Mouse (Mus musculus): ENCODE measurements around the gene Klk1b4. TPM values are rescaled to one million over a fixed set of nuclear protein-coding genes. Genes with fewer than 3 reads are reported as not detected.

Gene Klk1b4
- total RNA-seq (2023), result not detected

GRCm38 (mm10) chr7:44207135-44207534, at the start of gene Klk1b4:
TSS of gene Klk1b4 (plus strand) at chr7:44207435.

GRCm38 (mm10) chr7:44187936-44188335, 19.3 kb upstream of the Klk1b4 start, which contains the start of gene Klk1b24:
TSS of gene Klk1b24 (plus strand) at chr7:44188236.

GRCm38 (mm10) chr7:44197891-44198290, 9.3 kb upstream of the Klk1b4 start, which contains the start of gene Klk1b3:
TSS of gene Klk1b3 (plus strand) at chr7:44198191.

GRCm38 (mm10) chr7:44215645-44216044, 8.4 kb downstream of the Klk1b4 start, which contains the start of gene Klk1b5:
TSS of gene Klk1b5 (plus strand) at chr7:44215945.

GRCm38 (mm10) chr7:44225076-44225475, 17.8 kb downstream of the Klk1b4 start, which contains the start of gene Klk1:
TSS of gene Klk1 (plus strand) at chr7:44225360.

DNA sequence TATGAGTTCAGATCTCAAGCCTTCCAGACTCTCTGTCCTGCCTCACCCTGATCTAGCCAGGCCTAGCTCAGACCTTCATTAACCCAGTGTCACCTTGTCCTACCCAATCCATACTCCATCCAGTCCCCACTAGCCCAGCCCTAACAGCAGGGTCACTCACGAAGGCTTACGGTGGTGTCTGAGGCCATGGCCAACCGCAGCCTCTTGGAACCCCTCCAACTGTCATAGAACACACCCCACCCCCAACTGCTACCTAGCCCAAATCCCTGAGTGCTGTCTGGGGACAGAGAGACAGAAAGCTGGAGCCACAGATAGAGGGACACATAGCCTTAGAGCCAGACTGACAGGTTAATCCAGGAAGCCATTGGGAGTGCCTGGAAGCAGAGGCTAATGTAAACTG, 28.7 kb downstream of the Klk1b4 start, which contains the start of gene Gm36864:
TSS of gene Gm36864 (plus strand) at position 269 of the 400 bp plus-strand sequence.

GRCm38 (mm10) chr7:44246055-44246983, 39.1 kb downstream of the Klk1b4 start, which contains the start of the genes 1700028J19Rik and 2410002F23Rik:
TSS of gene 1700028J19Rik (minus strand) at chr7:44246695.
TSS of gene 2410002F23Rik (plus strand) at chr7:44246722.

GRCm38 (mm10) chr7:44257278-44257677, 50.0 kb downstream of the Klk1b4 start, which contains the start of gene Acp4:
TSS of gene Acp4 (minus strand) at chr7:44257378.

GRCm38 (mm10) chr7:44261147-44261546, 53.9 kb downstream of the Klk1b4 start, which contains the start of gene Gm15517:
TSS of gene Gm15517 (plus strand) at chr7:44261447.

Other genes starting within 250 kb of the Klk1b4 start
- gene Klk1b1, start 240.7 kb upstream of the Klk1b4 start, total RNA-seq (2023), result not detected
- gene Klk1b9, start 231.4 kb upstream of the Klk1b4 start, total RNA-seq (2023), result not detected
- gene Klk1b11, start 211.6 kb upstream of the Klk1b4 start, total RNA-seq (2023), result not detected
- not detected for gene Klk1b26, start 195.3 kb upstream of the Klk1b4 start, total RNA-seq (2023)
- gene Klk1b27, start 155.1 kb upstream of the Klk1b4 start, total RNA-seq (2023), result not detected
- gene Klk1b21, start 105.1 kb upstream of the Klk1b4 start, total RNA-seq (2023), result not detected
- not detected for gene Klk1b22, start 94.8 kb upstream of the Klk1b4 start, total RNA-seq (2023)
- not detected for gene Klk1b16, start 70.7 kb upstream of the Klk1b4 start, total RNA-seq (2023)
- gene Klk1b24, start 19.2 kb upstream of the Klk1b4 start, total RNA-seq (2023), result not detected
- gene Klk1b3, start 9.2 kb upstream of the Klk1b4 start, total RNA-seq (2023), result not detected
- not detected for gene Klk1b5, start 8.5 kb downstream of the Klk1b4 start, total RNA-seq (2023)
- not detected for gene Klk1, start 17.9 kb downstream of the Klk1b4 start, total RNA-seq (2023)
- gene Gm36864, start 28.7 kb downstream of the Klk1b4 start, total RNA-seq (2023), result not detected
- gene 1700028J19Rik, start 39.3 kb downstream of the Klk1b4 start, total RNA-seq (2023), result 3.6 TPM
- gene 2410002F23Rik, start 39.3 kb downstream of the Klk1b4 start, total RNA-seq (2023), result 184 TPM
- not detected for gene Acp4, start 49.9 kb downstream of the Klk1b4 start, total RNA-seq (2023)
- not detected for gene Gm15517, start 54.0 kb downstream of the Klk1b4 start, total RNA-seq (2023)
- gene Clec11a, start 99.5 kb downstream of the Klk1b4 start, total RNA-seq (2023), result 1.5 TPM
- 1.8 TPM for gene Shank1, start 102.8 kb downstream of the Klk1b4 start, total RNA-seq (2023)
- 0.83 TPM for gene Syt3, start 176.7 kb downstream of the Klk1b4 start, total RNA-seq (2023)
- not detected for gene 1700008O03Rik, start 178.4 kb downstream of the Klk1b4 start, total RNA-seq (2023)
- not detected for gene Lrrc4b, start 221.6 kb downstream of the Klk1b4 start, total RNA-seq (2023)

Data from CD4-positive naive resting alpha-beta T cell, adult 57 days (primary cell).